Mouse (Mus musculus) limb, embryonic 11.5 days (tissue): ENCODE data around the gene Krt82. TPM values are rescaled to one million over a fixed set of nuclear protein-coding genes. Genes with fewer than 3 reads are reported as not detected.

Experiments used
- ATAC-seq: fragments of 200-750 bp; cut with Nextera tagmentation; 2 replicates; pipeline ENCODE4 v1.8.0; 2017; ENCODE audit warnings: low read depth; ENCODE audit not compliant: insufficient number of reproducible peaks, low FRiP score, low TSS enrichment
- DNase-seq: peaks from one replicate; pipeline ENCODE4 v3.0.0-alpha.2; 2015; ENCODE audit warnings: low spot score
- H3K27ac ChIP-seq: fragments of 300-500 bp; sonication (generic); replicated peaks from 2 replicates; pipeline ENCODE4 v1.5.1; 2014; ENCODE audit warnings: low read depth, mild to moderate bottlenecking, low read length
- H3K27me3 ChIP-seq: fragments of 300-500 bp; sonication (generic); 2 replicates; pipeline ENCODE4 v1.6.1; 2014; ENCODE audit warnings: mild to moderate bottlenecking, low read length, mixed read lengths; ENCODE audit not compliant: control insufficient read depth, insufficient read depth
- H3K36me3 ChIP-seq: fragments of 300-500 bp; sonication (generic); 2 replicates; pipeline ENCODE4 v1.6.1; 2014; ENCODE audit warnings: mild to moderate bottlenecking, low read length, moderate library complexity, mixed read lengths; ENCODE audit not compliant: control insufficient read depth, insufficient read depth
- H3K4me1 ChIP-seq: fragments of 300-500 bp; sonication (generic); 2 replicates; pipeline ENCODE4 v1.6.1; 2014; ENCODE audit warnings: low read length, mixed read lengths; ENCODE audit not compliant: control insufficient read depth, insufficient read depth
- H3K4me2 ChIP-seq: fragments of 300-500 bp; sonication (generic); 2 replicates; pipeline ENCODE4 v1.6.1; 2014; ENCODE audit warnings: low read depth, mild to moderate bottlenecking, moderate library complexity; ENCODE audit not compliant: severe bottlenecking
- H3K4me3 ChIP-seq: fragments of 300-500 bp; sonication (generic); 2 replicates; pipeline ENCODE4 v1.5.1; 2014; ENCODE audit warnings: low read depth, low read length
- H3K9ac ChIP-seq: fragments of 300-500 bp; sonication (generic); 2 replicates; pipeline ENCODE4 v1.6.1; 2014; ENCODE audit warnings: mild to moderate bottlenecking, low read length
- H3K9me3 ChIP-seq: fragments of 300-500 bp; sonication (generic); 2 replicates; pipeline ENCODE4 v1.6.1; 2016; ENCODE audit warnings: low read length; ENCODE audit not compliant: control insufficient read depth
- WGBS: fragments of 180-500 bp; shearing (Covaris S2); extraction: QIAGEN DNeasy Blood & Tissue Kit; methylation state at CpG from one replicate; pipeline ENCODE4 v1.1.7; 2014; 5-methylcytosine and 5-hydroxymethylcytosine counted together
- microRNA-seq: library from miRNA; unstranded; fragments of <30 nt; microRNA quantifications from one replicate; pipeline ENCODE4, GENCODE M21; 2016
- polyA plus RNA-seq: library from polyadenylated mRNA; unstranded; fragments of >200 nt; fragmentation: Nextera tagmentation; extraction: Ambion mirVana; gene quantifications from 2 replicates; pipeline ENCODE4 v1.2.1, GENCODE M21; 2014

The Krt82 gene
- polyA plus RNA-seq, 1 experiment from 2014 or later: not detected

DNA sequence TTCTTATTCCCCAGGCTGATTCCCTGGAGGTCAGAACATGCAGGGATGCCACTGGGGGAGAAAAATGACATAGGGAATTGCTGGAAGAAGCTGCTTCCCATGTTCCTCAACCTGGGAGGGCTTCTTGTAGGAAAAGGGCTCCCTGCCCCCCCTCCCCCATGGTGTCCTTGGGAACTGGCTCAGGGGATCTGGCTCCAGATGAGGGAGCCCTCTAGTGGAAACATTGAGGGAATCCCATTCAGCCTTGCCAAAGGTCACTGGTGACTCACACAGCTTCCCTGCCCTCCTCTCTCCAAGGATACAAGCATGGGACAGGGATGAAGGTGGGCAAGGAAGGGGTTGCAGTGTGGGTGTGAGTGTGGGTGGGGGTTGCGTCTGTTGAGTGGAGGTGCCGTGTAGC is 53.3 kb downstream of the Krt82 start:
- 74% methylated on average over 2 of the region's 2 CpGs for WGBS
- H3K4me3 ChIP-seq: no peak overlapping the region
- no peaks in the 10 kb centered on the region for H3K36me3 ChIP-seq
- ATAC-seq (no peak), DNase-seq (peak; percentile 27)
- no peaks in the 10 kb centered on the region for H3K4me1 ChIP-seq
- no peaks in the 10 kb centered on the region for H3K27me3 ChIP-seq
- H3K27ac ChIP-seq: no peak overlapping the region
- no peaks in the 10 kb centered on the region for H3K9me3 ChIP-seq
- no peak overlapping the region for H3K4me2 ChIP-seq
- H3K9ac ChIP-seq: no peak overlapping the region

DNA sequence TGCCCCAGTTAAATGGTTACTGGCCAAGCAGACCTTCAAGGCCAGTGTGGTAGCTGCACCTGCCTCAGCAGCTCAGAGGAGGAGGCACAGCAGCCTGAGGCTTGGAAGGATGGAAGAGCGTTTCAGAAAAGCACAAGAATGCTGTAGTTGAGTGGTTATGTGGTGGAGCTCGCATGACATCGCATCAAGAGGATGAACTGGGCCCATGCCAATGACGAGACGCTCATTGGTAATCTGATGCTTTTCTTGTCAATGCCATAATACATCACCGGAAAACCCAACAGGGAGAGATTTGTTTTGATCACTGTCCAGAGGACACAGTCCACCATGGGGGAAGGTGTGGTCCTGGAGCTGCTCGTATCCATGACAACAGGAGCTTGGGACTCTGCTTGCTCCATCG is 55.2 kb downstream of the Krt82 start:
- Histone ChIP-seq H3K4me3 (no peak overlapping the region), H3K4me1 (no peaks in the 10 kb centered on the region), H3K36me3 (no peaks in the 10 kb centered on the region), H3K4me2 (no peak overlapping the region), H3K9me3 (no peaks in the 10 kb centered on the region), H3K9ac (no peak overlapping the region), H3K27ac (no peak overlapping the region), H3K27me3 (no peaks in the 10 kb centered on the region)
- ATAC-seq (no peak), DNase-seq (no peak)
- 85% methylated on average over 8 of the region's 8 CpGs for WGBS

DNA sequence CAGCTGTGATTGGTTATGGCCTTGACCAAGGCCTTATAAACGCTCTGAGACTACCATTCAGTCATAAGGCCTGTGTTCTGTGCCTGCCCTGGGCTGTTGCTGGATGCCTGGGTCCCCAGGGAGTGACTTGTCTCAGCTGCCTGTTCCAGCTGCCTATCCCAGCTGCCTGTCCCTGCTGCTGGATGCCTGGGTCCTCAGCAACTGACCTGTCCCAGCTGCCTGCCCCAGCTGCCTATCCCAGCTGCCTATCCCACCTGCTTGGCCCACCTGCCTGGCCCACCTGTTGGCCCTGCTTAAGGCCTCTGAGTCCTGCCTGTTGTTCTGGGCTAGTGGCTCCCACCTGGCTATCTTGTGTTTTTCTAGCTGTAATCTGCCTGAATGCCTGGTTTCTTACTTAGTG is 56.3 kb downstream of the Krt82 start:
- no peak for DNase-seq
- no peaks in the 10 kb centered on the region for H3K27me3 ChIP-seq
- no peak overlapping the region for H3K4me3 ChIP-seq
- H3K4me1 ChIP-seq: no peaks in the 10 kb centered on the region
- 73% methylated on average over 1 of the region's 1 CpGs for WGBS
- H3K9me3 ChIP-seq: no peaks in the 10 kb centered on the region
- no peak overlapping the region for H3K4me2 ChIP-seq
- no peaks in the 10 kb centered on the region for H3K36me3 ChIP-seq
- H3K9ac ChIP-seq: no peak overlapping the region
- no peak for ATAC-seq
- H3K27ac ChIP-seq: no peak overlapping the region

DNA sequence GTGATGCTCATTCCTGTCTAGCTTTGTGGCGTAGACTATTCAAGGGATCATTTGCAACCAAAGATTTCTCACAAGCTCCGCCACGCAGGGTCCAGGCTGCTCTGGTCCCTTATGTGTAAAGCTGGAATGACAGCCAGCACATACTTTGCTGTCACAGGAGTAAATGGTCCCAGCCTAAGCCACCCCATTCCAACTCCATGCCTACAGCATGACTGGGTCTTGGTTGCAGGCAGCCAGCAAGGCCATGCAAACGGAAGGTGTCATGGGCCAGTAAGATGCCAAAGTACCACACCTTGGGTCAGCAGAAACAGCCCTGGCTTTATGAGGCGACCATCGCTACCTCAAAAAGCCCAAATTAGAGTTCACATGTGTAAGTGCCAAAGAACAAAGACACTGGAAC is 56.8 kb downstream of the Krt82 start:
- Histone ChIP-seq H3K4me3 (no peak overlapping the region), H3K27ac (no peak overlapping the region), H3K4me2 (no peak overlapping the region), H3K9me3 (no peaks in the 10 kb centered on the region), H3K4me1 (no peaks in the 10 kb centered on the region), H3K36me3 (no peaks in the 10 kb centered on the region), H3K9ac (no peak overlapping the region), H3K27me3 (no peaks in the 10 kb centered on the region)
- 94% methylated on average over 6 of the region's 6 CpGs for WGBS
- DNase-seq: no peak
- no peak for ATAC-seq

DNA sequence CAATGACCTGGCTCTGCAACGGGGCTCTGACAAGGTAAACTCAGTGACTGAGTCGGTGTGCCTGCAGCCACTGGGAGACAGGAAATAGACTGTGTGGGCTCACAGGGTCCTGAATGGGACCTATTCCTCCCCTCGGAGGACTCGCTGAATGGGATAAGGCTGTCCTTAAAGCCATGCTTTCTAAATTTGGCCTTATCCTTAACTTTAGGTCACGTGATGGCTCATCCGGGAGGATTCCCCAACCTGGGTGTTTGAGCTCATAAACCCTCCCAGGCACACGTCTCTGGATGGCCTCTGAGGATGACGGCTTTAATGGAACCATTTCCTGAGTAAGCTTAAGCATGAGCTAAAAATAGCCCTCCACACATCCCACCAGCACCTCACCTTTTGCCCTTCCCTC is 57.7 kb downstream of the Krt82 start:
- Histone ChIP-seq H3K9me3 (no peaks in the 10 kb centered on the region), H3K4me1 (no peaks in the 10 kb centered on the region), H3K27me3 (no peaks in the 10 kb centered on the region), H3K4me3 (no peak overlapping the region), H3K36me3 (no peaks in the 10 kb centered on the region), H3K27ac (no peak overlapping the region), H3K4me2 (no peak overlapping the region), H3K9ac (no peak overlapping the region)
- DNase-seq: no peak
- ATAC-seq: no peak
- WGBS: 47% methylated on average over 8 of the region's 8 CpGs

DNA sequence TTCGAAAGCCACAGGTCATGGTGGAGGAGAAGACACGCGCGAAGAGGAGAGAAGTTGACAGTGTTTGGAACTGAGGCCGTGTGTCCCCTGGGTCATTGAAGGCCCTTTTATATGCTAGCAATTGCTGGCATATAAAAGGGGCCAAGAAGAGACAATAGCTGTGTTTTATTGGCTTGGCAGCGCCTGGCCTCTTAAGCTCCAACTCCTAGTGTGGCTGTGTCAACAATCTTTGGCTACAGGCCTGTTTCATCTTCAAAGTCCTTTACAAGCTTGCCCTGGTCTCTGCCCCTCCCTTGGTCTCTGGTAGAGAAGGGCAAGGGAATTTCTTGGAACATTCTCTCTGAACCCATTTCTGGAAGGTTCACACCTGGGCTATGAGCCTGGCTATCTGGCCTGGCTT is 59.0 kb downstream of the Krt82 start, which contains the start of gene Krt83:
Gene Krt83, minus strand, starts transcription at position 82 of the 400 bp plus-strand sequence.
- H3K9me3 ChIP-seq: no peaks in the 10 kb centered on the region
- no peak within 1 kb of the TSS for H3K27ac ChIP-seq
- H3K4me3 ChIP-seq: no peak within 1 kb of the TSS
- no peaks in the 10 kb centered on the region for H3K36me3 ChIP-seq
- no peaks in the 10 kb centered on the region for H3K27me3 ChIP-seq
- no peak within 1 kb of the TSS for H3K4me2 ChIP-seq
- ATAC-seq (no peak), DNase-seq (no peak)
- no peak within 1 kb of the TSS for H3K9ac ChIP-seq
- WGBS: 55% methylated on average over 6 of the region's 6 CpGs
- no peaks in the 10 kb centered on the region for H3K4me1 ChIP-seq

Small RNA genes lying within 50 kb of the gene (microRNA-seq; reads per million reads assigned to microRNA genes)
- gene Gm44393 (not detected), gene Gm44460 (not detected)

Other genes with a start within 250 kb of the Krt82 start
- 0.14 TPM in 1 of 2 replicates, not detected in the other for gene Krt80, start 180.5 kb downstream of the Krt82 start, polyA plus RNA-seq
- gene Krt7, start 139.6 kb downstream of the Krt82 start, polyA plus RNA-seq: 15.2 and 16.1 TPM in 2 replicates
- gene Krt87, start 111.9 kb downstream of the Krt82 start, polyA plus RNA-seq: 0.09 TPM in 1 of 2 replicates, not detected in the other
- gene Krt88, start 102.9 kb downstream of the Krt82 start, polyA plus RNA-seq: not detected in 2 replicates
- not detected in 2 replicates for gene Krt81, start 86.9 kb downstream of the Krt82 start, polyA plus RNA-seq
- gene Krt86, start 77.2 kb downstream of the Krt82 start, polyA plus RNA-seq: not detected in 2 replicates
- gene Krt83, start 59.2 kb downstream of the Krt82 start, polyA plus RNA-seq: not detected in 2 replicates
- gene Gm49425, start 33.4 kb downstream of the Krt82 start, polyA plus RNA-seq: not detected in 2 replicates
- not detected in 2 replicates for gene Krt84, start 17.8 kb downstream of the Krt82 start, polyA plus RNA-seq
- gene Krt90, start 12.3 kb upstream of the Krt82 start, polyA plus RNA-seq: not detected in 2 replicates
- gene Krt75, start 23.2 kb upstream of the Krt82 start, polyA plus RNA-seq: not detected in 2 replicates
- gene Gm5414, start 77.5 kb upstream of the Krt82 start, polyA plus RNA-seq: not detected in 2 replicates
- gene Gm5478, start 96.7 kb upstream of the Krt82 start, polyA plus RNA-seq: not detected in 2 replicates
- not detected in 2 replicates for gene Krt6b, start 129.6 kb upstream of the Krt82 start, polyA plus RNA-seq
- gene Krt6a, start 143.6 kb upstream of the Krt82 start, polyA plus RNA-seq: 0.38 TPM in 1 of 2 replicates, not detected in the other
- gene Krt5, start 162.2 kb upstream of the Krt82 start, polyA plus RNA-seq: 16.0 and 22.4 TPM in 2 replicates
- 0.11 TPM in 1 of 2 replicates, not detected in the other for gene Krt71, start 192.4 kb upstream of the Krt82 start, polyA plus RNA-seq
- not detected in 2 replicates for gene Krt72, start 235.8 kb upstream of the Krt82 start, polyA plus RNA-seq